Mouse (Mus musculus) embryo, embryonic 10.5 days (tissue): ENCODE measurements at regions not wholly inside any gene's neighbourhood (a gene's known extent, or its start where the extent isn't known, plus 50 kb on each side); places are given as distances from the start of the nearest gene placed in this dataset.

ENCODE experiments used
- DNase-seq: peaks from one replicate; pipeline ENCODE4 v3.0.0-alpha.2; 2015; ENCODE audit warnings: low spot score

DNA sequence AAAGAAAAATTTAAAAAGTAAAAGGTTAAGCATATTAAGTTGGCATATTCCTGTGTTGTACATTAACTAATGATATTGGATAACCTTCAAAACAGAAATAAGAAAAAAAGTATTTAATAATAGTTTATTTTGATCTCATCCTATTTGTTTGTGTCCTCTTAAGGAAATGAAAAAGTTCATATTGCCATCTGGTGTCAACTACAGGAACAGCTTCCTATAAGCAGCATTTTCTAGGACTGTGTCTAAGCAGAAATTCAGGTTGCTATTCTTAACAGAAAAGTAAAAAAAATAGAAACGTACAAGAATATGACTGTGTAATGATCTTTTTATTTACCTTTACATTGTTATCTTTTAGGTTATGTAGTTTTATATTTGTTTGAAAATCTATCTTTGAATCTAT lies 313.4 kb upstream of the G6pd2 start:
- peak; percentile 12 for DNase-seq

DNA sequence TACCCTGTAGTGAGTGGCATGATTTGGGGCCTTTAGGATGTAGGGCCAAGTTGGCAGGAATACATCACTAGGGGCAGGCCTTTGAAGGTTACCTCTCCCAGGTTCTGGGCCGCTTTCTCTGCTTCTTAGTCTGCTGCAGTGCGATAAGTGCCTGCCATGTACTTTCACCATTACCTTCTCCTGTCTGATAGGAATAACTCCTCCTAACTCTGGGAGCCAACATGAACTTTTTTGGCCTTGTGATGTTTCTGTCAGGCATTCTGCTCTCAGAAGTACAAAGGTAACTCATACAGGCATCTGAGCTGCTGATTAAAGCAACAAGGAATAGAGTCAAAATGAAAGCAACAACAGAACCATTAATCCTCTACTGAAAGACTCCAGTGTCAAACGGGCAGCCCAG lies 301.2 kb upstream of the G6pd2 start:
- no peak for DNase-seq

DNA sequence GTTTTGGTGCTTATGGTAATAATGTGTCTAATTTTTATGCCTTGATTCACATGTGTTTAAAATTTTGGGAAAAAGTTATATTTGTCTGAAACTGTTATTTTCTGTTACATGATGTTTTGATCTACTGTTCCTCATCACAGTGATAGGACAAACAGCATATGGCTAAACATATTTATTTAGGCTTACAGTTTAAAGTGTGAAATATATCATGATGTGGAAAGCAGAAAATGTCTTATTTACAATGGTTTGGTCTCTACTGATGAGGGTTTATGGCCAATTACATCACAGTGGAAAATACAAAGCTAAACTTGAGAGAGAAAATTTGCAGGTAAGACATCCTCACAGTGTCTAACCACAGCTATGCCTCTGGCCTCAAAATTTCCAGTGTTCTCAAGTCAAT lies 268.1 kb upstream of the G6pd2 start:
- no peak for DNase-seq

DNA sequence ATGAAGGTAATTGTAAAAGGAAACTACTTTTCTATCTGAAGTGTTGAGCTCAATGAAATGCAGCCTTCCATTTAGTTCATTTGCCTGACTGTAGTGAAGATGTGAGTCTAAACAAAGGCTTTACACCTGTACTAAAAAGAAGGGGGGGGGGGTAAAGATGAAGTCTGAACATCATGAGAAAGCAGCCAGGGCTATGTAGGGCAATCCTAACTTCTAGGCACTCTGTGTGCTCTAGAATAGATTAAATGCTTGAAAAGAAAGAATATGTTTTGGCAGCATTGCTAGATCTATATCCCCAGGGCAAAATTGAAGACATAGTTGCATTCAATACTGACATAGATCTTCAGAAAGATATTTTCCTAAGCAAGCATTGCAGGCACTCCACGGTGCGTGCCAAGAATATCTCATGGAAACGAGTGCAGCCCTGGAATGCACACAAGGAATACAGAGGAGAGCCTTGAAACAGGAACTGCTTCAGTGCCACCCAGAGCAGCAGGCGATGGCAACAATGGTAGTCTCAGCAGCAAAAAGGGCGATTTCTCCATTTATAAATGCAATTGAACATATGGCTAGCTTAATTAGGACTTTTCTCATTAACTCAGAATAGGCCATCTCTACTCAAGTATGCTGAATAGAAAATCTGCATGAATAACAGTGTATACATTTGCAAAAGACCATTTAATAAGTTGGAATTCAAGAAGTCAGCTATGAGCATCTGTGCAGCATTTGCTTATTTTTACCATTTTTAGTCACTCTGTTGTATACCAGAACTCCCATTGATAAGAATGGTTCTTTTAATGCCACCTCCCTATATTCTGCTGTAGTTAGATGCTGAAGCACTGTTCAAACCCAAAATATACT lies 261.8 kb upstream of the G6pd2 start:
- no peak for DNase-seq

DNA sequence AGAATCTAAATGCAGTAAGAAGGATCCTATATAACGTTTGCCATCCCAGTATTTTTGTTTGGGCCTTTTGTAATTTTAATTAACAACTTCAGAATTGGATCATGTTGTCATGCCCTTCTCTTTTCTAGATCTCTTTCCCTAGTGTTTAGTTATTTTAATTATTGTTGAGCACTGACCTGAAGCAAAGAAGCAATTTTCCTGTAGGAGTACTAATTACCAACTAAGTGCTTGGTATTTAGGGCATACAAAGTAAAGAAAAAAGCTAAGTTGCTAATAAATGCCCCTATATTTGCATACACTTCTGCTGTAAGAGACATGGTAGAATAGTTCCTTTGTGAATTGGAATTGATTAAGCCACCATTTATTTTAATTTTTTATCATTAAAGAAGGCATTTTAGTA lies 255.1 kb upstream of the G6pd2 start:
- no peak for DNase-seq
